Mouse (Mus musculus): Measurements from ENCODE around the gene Tars. TPM values are rescaled to one million over a fixed set of nuclear protein-coding genes. Genes with fewer than 3 reads are reported as not detected.
A peak's percentile ranks its signal among the peaks of the same experiment; 100 is the strongest.

The Tars gene
- polyA plus RNA-seq (2014; fragmentation: Nextera tagmentation; extraction: Ambion mirVana) = 32.1 and 34.6 TPM in 2 replicates

GRCm38 (mm10) chr15:11399356-11400067, at the start of gene Tars:
Tars (minus strand) TSS chr15:11399665.
- no peaks in the 10 kb centered on the region for H3K9me3 ChIP-seq (ENCODE audit: control insufficient read depth, low read length)
- peaks cover 5 to 12% of the 10 kb centered on the region in 2 experiments for H3K4me1 ChIP-seq (ENCODE audit: control insufficient read depth in 2 of 2, insufficient read depth in 2 of 2, low read length in 2 of 2)
- ATAC-seq (ENCODE audit: insufficient number of reproducible peaks, insufficient read depth, low FRiP score, low read depth) = peak; percentile 100
- peak within 1 kb of the TSS; percentile 85 for H3K9ac ChIP-seq (ENCODE audit: low read length)
- peak within 1 kb of the TSS; percentile 37 to 52; a peak in 3 of 4 replicates for H3K27ac ChIP-seq (replicated peaks in 1 of 2; ENCODE audit: control insufficient read depth in 1 of 2, insufficient read depth in 1 of 2, low read depth in 2 of 2, low read length in 2 of 2)
- peaks cover 17% of the 10 kb centered on the region for H3K36me3 ChIP-seq (ENCODE audit: control insufficient read depth, insufficient read depth, low read length)
- peak within 1 kb of the TSS; percentile 78 for H3K4me2 ChIP-seq (ENCODE audit: low read length)
- WGBS = under 1% methylated on average over 42 of the region's 42 CpGs
- no peaks in the 10 kb centered on the region for H3K27me3 ChIP-seq (ENCODE audit: control insufficient read depth, insufficient read depth, low read length)
- H3K4me3 ChIP-seq (ENCODE audit: control insufficient read depth in 1 of 2, insufficient read depth in 1 of 2, low read depth in 1 of 2, low read length in 2 of 2) = peak within 1 kb of the TSS; percentile 80 to 86

DNA sequence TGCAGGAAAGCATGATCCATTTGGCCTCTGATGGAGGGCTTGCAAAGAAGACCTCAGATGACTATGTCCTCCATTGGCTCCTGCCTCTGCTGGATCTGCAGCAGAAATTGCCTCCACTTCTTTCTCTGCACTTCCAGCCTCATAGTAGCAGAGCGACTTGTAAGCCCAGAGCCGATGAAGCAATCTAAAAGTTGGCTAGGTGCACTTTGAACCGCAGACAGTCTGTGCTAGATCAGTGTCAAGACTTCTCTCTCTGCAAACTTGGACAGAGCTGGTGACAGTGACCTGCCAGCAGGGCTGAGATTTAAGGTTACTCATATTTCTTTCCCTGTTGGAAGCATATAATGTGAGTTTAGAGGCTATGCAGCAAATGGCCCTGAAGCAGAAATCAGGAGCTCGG, 37.9 kb upstream of the Tars start:
- Histone ChIP-seq H3K9ac (ENCODE audit: low read length) (no peak overlapping the region), H3K4me2 (ENCODE audit: low read length) (no peak overlapping the region), H3K36me3 (ENCODE audit: control insufficient read depth, insufficient read depth, low read length) (no peaks in the 10 kb centered on the region), H3K27ac (replicated peaks in 1 of 2; ENCODE audit: control insufficient read depth in 1 of 2, insufficient read depth in 1 of 2, low read depth in 2 of 2, low read length in 2 of 2) (no peak overlapping the region), H3K4me1 (ENCODE audit: control insufficient read depth in 2 of 2, insufficient read depth in 2 of 2, low read length in 2 of 2) (no peaks in the 10 kb centered on the region), H3K9me3 (ENCODE audit: control insufficient read depth, low read length) (no peaks in the 10 kb centered on the region), H3K27me3 (ENCODE audit: control insufficient read depth, insufficient read depth, low read length) (no peaks in the 10 kb centered on the region), H3K4me3 (ENCODE audit: control insufficient read depth in 1 of 2, insufficient read depth in 1 of 2, low read depth in 1 of 2, low read length in 2 of 2) (no peak overlapping the region)
- no peak for ATAC-seq (ENCODE audit: insufficient number of reproducible peaks, insufficient read depth, low FRiP score, low read depth)
- WGBS = 82% methylated on average over 4 of the region's 4 CpGs

DNA sequence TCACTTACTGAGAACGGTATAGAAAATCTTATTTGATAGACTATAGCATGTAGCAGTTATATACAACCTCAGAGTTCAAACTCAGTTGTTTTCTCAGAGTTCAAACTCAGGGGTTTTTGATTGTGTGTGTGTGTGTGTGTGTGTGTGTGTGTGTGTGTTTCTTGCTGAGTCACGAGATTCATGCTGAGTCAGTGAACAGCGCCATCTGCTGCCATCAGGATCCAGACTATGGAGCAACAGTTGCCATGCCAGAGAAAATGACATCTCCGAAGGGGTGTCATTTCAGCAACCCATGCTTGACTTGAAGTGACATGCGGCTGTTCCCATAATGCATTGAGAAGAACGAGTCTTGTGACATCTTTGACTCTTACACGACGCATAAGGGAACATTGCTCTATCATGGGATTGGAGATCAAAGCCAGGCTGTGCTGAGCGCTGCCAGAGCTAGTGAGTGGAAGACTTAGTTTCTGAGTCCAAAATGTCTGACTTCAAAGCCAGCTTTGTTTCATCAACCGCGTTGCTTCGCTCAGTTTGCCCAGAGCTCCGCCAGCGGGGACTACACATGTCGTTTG, 37.3 kb upstream of the Tars start:
- H3K36me3 ChIP-seq (ENCODE audit: control insufficient read depth, insufficient read depth, low read length) = no peaks in the 10 kb centered on the region
- H3K4me1 ChIP-seq (ENCODE audit: control insufficient read depth in 2 of 2, insufficient read depth in 2 of 2, low read length in 2 of 2) = no peaks in the 10 kb centered on the region
- WGBS = 89% methylated on average over 15 of the region's 15 CpGs
- no peak overlapping the region for H3K9ac ChIP-seq (ENCODE audit: low read length)
- H3K27ac ChIP-seq (replicated peaks in 1 of 2; ENCODE audit: control insufficient read depth in 1 of 2, insufficient read depth in 1 of 2, low read depth in 2 of 2, low read length in 2 of 2) = no peak overlapping the region
- no peaks in the 10 kb centered on the region for H3K27me3 ChIP-seq (ENCODE audit: control insufficient read depth, insufficient read depth, low read length)
- H3K4me3 ChIP-seq (ENCODE audit: control insufficient read depth in 1 of 2, insufficient read depth in 1 of 2, low read depth in 1 of 2, low read length in 2 of 2) = no peak overlapping the region
- no peaks in the 10 kb centered on the region for H3K9me3 ChIP-seq (ENCODE audit: control insufficient read depth, low read length)
- no peak overlapping the region for H3K4me2 ChIP-seq (ENCODE audit: low read length)
- no peak for ATAC-seq (ENCODE audit: insufficient number of reproducible peaks, insufficient read depth, low FRiP score, low read depth)

DNA sequence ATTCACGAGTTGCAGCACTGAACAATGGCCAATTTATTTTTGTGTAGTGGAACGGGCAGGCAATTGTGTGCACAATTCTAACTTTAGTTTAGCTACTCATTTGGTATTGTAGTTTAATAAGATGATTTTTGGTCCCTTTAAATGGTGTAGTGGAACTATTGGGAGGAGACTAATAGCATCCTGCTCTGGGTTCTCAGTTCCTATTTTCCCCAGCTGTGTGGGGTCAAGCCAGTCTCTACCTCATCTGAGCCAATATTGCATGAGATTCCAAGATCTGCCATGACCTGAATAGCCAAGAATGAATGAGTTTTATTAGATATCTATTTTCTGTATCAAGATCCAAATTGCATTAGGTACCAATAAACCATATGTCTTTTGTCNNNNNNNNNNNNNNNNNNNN, 27.4 kb upstream of the Tars start:
- no peaks in the 10 kb centered on the region for H3K9me3 ChIP-seq (ENCODE audit: control insufficient read depth, low read length)
- ATAC-seq (ENCODE audit: insufficient number of reproducible peaks, insufficient read depth, low FRiP score, low read depth) = no peak
- no peaks in the 10 kb centered on the region for H3K36me3 ChIP-seq (ENCODE audit: control insufficient read depth, insufficient read depth, low read length)
- H3K27ac ChIP-seq (replicated peaks in 1 of 2; ENCODE audit: control insufficient read depth in 1 of 2, insufficient read depth in 1 of 2, low read depth in 2 of 2, low read length in 2 of 2) = no peak overlapping the region
- no peak overlapping the region for H3K4me3 ChIP-seq (ENCODE audit: control insufficient read depth in 1 of 2, insufficient read depth in 1 of 2, low read depth in 1 of 2, low read length in 2 of 2)
- no peak overlapping the region for H3K4me2 ChIP-seq (ENCODE audit: low read length)
- H3K27me3 ChIP-seq (ENCODE audit: control insufficient read depth, insufficient read depth, low read length) = no peaks in the 10 kb centered on the region
- H3K4me1 ChIP-seq (ENCODE audit: control insufficient read depth in 2 of 2, insufficient read depth in 2 of 2, low read length in 2 of 2) = no peaks in the 10 kb centered on the region
- 80% methylated on average over 2 of the region's 2 CpGs for WGBS
- H3K9ac ChIP-seq (ENCODE audit: low read length) = no peak overlapping the region

DNA sequence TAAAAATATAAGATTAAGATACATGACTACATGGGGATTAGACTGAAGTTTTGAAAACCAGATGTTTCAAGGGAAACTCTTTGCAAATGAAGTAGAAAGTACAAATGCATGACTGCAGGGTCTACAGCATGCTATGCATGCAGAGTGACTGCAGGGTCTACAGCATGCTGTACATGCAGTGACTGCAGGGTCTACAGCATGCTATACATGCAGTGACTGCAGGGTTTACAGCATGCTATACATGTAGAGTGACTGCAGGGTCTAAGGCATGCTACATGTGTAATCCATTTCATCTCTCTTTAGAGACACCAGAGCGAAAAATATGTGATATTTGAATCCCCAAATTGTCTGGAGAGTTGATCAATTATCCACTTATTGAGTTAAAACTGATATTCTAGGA, 14.0 kb upstream of the Tars start:
- no peaks in the 10 kb centered on the region for H3K4me1 ChIP-seq (ENCODE audit: control insufficient read depth in 2 of 2, insufficient read depth in 2 of 2, low read length in 2 of 2)

DNA sequence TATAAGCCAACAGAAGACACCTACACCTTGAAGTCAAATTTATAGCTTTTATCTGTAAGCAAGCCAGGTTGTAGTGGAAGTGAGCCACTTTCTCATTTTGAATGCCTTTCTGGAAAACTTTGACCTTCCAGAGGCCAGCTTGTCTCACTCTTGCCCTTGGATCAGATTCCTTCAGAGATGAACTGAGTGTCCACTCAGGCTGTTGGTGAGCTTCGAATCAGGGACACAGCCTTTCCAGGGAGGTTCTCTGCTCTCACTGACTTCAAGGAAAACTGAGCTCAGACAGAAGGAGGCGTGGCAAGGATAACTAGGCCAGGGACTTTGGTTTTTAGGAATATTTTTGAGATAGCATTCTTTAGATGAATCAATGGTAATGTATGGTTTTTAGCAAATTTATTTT, 13.1 kb upstream of the Tars start:
- no peaks in the 10 kb centered on the region for H3K36me3 ChIP-seq (ENCODE audit: control insufficient read depth, insufficient read depth, low read length)
- H3K4me3 ChIP-seq (ENCODE audit: control insufficient read depth in 1 of 2, insufficient read depth in 1 of 2, low read depth in 1 of 2, low read length in 2 of 2) = no peak overlapping the region
- H3K9me3 ChIP-seq (ENCODE audit: control insufficient read depth, low read length) = no peaks in the 10 kb centered on the region
- 78% methylated on average over 2 of the region's 2 CpGs for WGBS
- no peak overlapping the region for H3K4me2 ChIP-seq (ENCODE audit: low read length)
- H3K4me1 ChIP-seq (ENCODE audit: control insufficient read depth in 2 of 2, insufficient read depth in 2 of 2, low read length in 2 of 2) = no peaks in the 10 kb centered on the region
- H3K27me3 ChIP-seq (ENCODE audit: control insufficient read depth, insufficient read depth, low read length) = no peaks in the 10 kb centered on the region
- no peak for ATAC-seq (ENCODE audit: insufficient number of reproducible peaks, insufficient read depth, low FRiP score, low read depth)
- no peak overlapping the region for H3K27ac ChIP-seq (replicated peaks in 1 of 2; ENCODE audit: control insufficient read depth in 1 of 2, insufficient read depth in 1 of 2, low read depth in 2 of 2, low read length in 2 of 2)
- no peak overlapping the region for H3K9ac ChIP-seq (ENCODE audit: low read length)

More for the DNA sequence above, 14.0 kb upstream of the Tars start:
- Histone ChIP-seq H3K36me3 (ENCODE audit: control insufficient read depth, insufficient read depth, low read length) (no peaks in the 10 kb centered on the region), H3K4me2 (ENCODE audit: low read length) (no peak overlapping the region), H3K27ac (replicated peaks in 1 of 2; ENCODE audit: control insufficient read depth in 1 of 2, insufficient read depth in 1 of 2, low read depth in 2 of 2, low read length in 2 of 2) (no peak overlapping the region), H3K9ac (ENCODE audit: low read length) (no peak overlapping the region), H3K4me3 (ENCODE audit: control insufficient read depth in 1 of 2, insufficient read depth in 1 of 2, low read depth in 1 of 2, low read length in 2 of 2) (no peak overlapping the region), H3K9me3 (ENCODE audit: control insufficient read depth, low read length) (no peaks in the 10 kb centered on the region), H3K27me3 (ENCODE audit: control insufficient read depth, insufficient read depth, low read length) (no peaks in the 10 kb centered on the region)
- 89% methylated on average over 1 of the region's 1 CpGs for WGBS
- no peak for ATAC-seq (ENCODE audit: insufficient number of reproducible peaks, insufficient read depth, low FRiP score, low read depth)

DNA sequence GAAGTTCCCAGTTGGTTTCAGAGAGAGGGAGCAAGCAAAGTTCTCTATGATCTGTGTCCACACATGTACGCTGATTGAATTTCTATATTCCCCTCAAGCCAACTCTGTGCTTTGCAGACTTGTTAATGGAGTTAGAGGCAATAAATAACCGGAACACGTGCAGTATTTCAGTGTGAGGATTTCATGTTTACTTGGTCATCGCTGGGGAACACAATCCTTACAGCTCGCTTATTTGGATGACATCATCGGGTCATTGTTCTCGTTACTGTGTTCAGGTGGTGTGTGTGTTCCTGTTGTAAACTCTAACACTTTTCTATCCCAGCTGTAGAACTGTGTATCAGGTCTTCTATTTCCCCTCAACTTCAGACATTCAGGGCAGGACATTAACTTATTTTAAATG, 12.4 kb upstream of the Tars start:
- 77% methylated on average over 7 of the region's 7 CpGs for WGBS
- no peak overlapping the region for H3K27ac ChIP-seq (replicated peaks in 1 of 2; ENCODE audit: control insufficient read depth in 1 of 2, insufficient read depth in 1 of 2, low read depth in 2 of 2, low read length in 2 of 2)
- H3K4me1 ChIP-seq (ENCODE audit: control insufficient read depth in 2 of 2, insufficient read depth in 2 of 2, low read length in 2 of 2) = no peaks in the 10 kb centered on the region; a peak in 1 of 4 replicates
- no peaks in the 10 kb centered on the region for H3K27me3 ChIP-seq (ENCODE audit: control insufficient read depth, insufficient read depth, low read length)
- H3K9me3 ChIP-seq (ENCODE audit: control insufficient read depth, low read length) = no peaks in the 10 kb centered on the region
- no peak overlapping the region for H3K4me2 ChIP-seq (ENCODE audit: low read length)
- H3K36me3 ChIP-seq (ENCODE audit: control insufficient read depth, insufficient read depth, low read length) = no peaks in the 10 kb centered on the region
- no peak overlapping the region for H3K9ac ChIP-seq (ENCODE audit: low read length)
- no peak overlapping the region for H3K4me3 ChIP-seq (ENCODE audit: control insufficient read depth in 1 of 2, insufficient read depth in 1 of 2, low read depth in 1 of 2, low read length in 2 of 2)
- ATAC-seq (ENCODE audit: insufficient number of reproducible peaks, insufficient read depth, low FRiP score, low read depth) = no peak
